Mouse (Mus musculus): ENCODE results near the gene Adipoq. TPM values are rescaled to one million over a fixed set of nuclear protein-coding genes. Genes with fewer than 3 reads are reported as not detected.
"Not testable (repeated sequence)": the region's sequence is repeated elsewhere in the genome, so short reads cannot be mapped to it uniquely, and the experiment has no call there.

Adipoq gene
- total and polyA plus RNA-seq, 3 experiments, result 0.16 TPM; not detected in 2

DNA sequence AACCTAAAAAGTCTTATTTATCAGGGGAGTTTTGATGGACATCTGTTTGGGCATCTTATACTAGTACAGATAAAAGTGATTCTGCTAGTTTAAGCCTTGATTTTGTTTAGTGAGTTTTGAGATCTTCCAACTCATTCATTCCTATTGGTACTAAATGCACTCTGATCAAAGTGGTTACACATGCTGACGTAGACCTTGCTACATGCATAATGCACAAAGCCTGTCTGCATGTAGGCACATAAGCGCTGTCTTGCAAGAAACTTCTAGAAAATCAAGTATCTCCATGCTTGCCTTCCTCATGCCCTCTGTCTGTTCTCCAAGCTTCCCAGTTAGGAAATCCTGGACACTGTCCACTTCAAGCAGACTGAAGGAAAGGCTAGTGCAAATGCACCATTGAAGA is 31.5 kb downstream of the Adipoq start:
- ATAC-seq (ENCODE audit: extremely low read depth, insufficient number of reproducible peaks, low FRiP score, poor library complexity, severe bottlenecking), result no peak
- H3K4me1 ChIP-seq (ENCODE audit: insufficient read depth, low read depth, low read length), result peaks cover 5% of the 10 kb centered on the region; the same call in 1 of the 2 replicates
- TF ChIP-seq TAL1 (conservative IDR thresholded peaks at IDR 0.05; ENCODE audit: low read depth, low read length), result no peak
- TF ChIP-seq CTCF (IDR thresholded peaks at IDR 0.05; ENCODE audit: low read depth, low read length), result no peak
- no peak for TF ChIP-seq POLR2AphosphoS5 (IDR thresholded peaks at IDR 0.05; ENCODE audit: insufficient replicate concordance, low read depth, low read length)
- TF ChIP-seq GATA1 (IDR thresholded peaks at IDR 0.05; ENCODE audit: borderline replicate concordance, low read length), result no peak
- DNase-seq (ENCODE audit: low spot score), result no peak
- H3K27me3 ChIP-seq (ENCODE audit: insufficient read depth, low read length), result no peaks in the 10 kb centered on the region
- no peaks in the 10 kb centered on the region for H3K36me3 ChIP-seq (replicated peaks)
- no peaks in the 10 kb centered on the region for H3K9me3 ChIP-seq (replicated peaks)
- no peak overlapping the region for H3K4me3 ChIP-seq (ENCODE audit: low read depth, low read length)

DNA sequence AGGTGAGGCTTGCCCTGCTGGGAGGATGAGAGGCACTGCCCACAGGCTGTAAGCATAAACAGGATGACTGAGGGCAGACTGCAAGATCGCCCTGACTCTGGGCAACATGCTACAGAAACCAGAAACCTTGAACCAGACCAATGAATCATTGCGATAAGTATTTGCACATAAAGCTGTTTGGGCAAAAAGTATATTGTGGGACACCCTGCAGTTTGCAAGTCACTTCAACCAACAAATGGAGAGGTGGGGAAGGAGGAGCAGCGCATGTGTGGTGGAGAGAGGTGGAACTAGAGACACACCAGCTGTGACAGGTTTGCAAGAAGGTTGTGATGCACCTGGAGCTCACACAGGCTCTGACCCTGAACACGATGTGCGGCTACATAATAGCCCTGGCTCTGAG is 32.5 kb downstream of the Adipoq start:
- DNase-seq (ENCODE audit: low spot score), result no peak
- Histone ChIP-seq H3K36me3 (replicated peaks) (no peaks in the 10 kb centered on the region), H3K9me3 (replicated peaks) (no peaks in the 10 kb centered on the region), H3K4me1 (ENCODE audit: insufficient read depth, low read depth, low read length) (peaks cover 5% of the 10 kb centered on the region; the same call in 1 of the 2 replicates), H3K27me3 (ENCODE audit: insufficient read depth, low read length) (no peaks in the 10 kb centered on the region), H3K4me3 (ENCODE audit: low read depth, low read length) (no peak overlapping the region)
- TF ChIP-seq POLR2AphosphoS5 (IDR thresholded peaks at IDR 0.05; ENCODE audit: insufficient replicate concordance, low read depth, low read length) (no peak), GATA1 (IDR thresholded peaks at IDR 0.05; ENCODE audit: borderline replicate concordance, low read length) (no peak), CTCF (IDR thresholded peaks at IDR 0.05; ENCODE audit: low read depth, low read length) (no peak), TAL1 (conservative IDR thresholded peaks at IDR 0.05; ENCODE audit: low read depth, low read length) (no peak), GATA2 (IDR thresholded peaks at IDR 0.05; ENCODE audit: borderline replicate concordance, low read depth, low read length) (no peak)
- ATAC-seq (ENCODE audit: extremely low read depth, insufficient number of reproducible peaks, low FRiP score, poor library complexity, severe bottlenecking), result no peak

DNA sequence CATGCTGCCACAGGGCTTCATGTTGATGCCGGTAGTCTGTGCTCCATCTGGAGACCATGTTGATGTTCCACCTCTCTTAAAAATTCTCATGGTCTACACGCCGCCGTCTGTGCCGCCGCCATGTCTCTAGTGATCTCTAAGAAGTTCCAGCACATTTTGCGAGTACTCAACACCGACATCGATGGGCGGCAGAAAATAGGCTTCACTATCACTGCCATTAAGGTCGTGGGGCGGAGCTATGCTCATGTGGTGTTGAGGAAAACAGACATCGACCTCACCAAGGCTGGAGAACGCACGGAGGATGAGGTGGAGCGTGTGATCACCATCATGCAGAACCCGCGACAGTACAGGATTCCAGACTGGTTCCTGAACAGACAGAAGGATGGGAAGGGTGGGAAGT is 33.1 kb downstream of the Adipoq start:
- H3K36me3 ChIP-seq (replicated peaks); ATAC-seq (ENCODE audit: extremely low read depth, insufficient number of reproducible peaks, low FRiP score, poor library complexity, severe bottlenecking): not testable (repeated sequence)

GRCm38 (mm10) chr16:23181054-23181453 is 34.7 kb downstream of the Adipoq start:
- H3K4me1 ChIP-seq (ENCODE audit: insufficient read depth, low read depth, low read length), result peaks cover 3% of the 10 kb centered on the region; the same call in 1 of the 2 replicates
- no peak for DNase-seq (ENCODE audit: low spot score)
- no peak for TF ChIP-seq POLR2AphosphoS5 (IDR thresholded peaks at IDR 0.05; ENCODE audit: insufficient replicate concordance, low read depth, low read length)
- TF ChIP-seq GATA2 (IDR thresholded peaks at IDR 0.05; ENCODE audit: borderline replicate concordance, low read depth, low read length), result no peak
- no peak for TF ChIP-seq GATA1 (IDR thresholded peaks at IDR 0.05; ENCODE audit: borderline replicate concordance, low read length)
- TF ChIP-seq TAL1 (conservative IDR thresholded peaks at IDR 0.05; ENCODE audit: low read depth, low read length), result no peak
- no peak for TF ChIP-seq CTCF (IDR thresholded peaks at IDR 0.05; ENCODE audit: low read depth, low read length)
- no peaks in the 10 kb centered on the region for H3K36me3 ChIP-seq (replicated peaks)
- ATAC-seq (ENCODE audit: extremely low read depth, insufficient number of reproducible peaks, low FRiP score, poor library complexity, severe bottlenecking), result no peak
- H3K27me3 ChIP-seq (ENCODE audit: insufficient read depth, low read length), result no peaks in the 10 kb centered on the region
- no peak overlapping the region for H3K4me3 ChIP-seq (ENCODE audit: low read depth, low read length)
- no peaks in the 10 kb centered on the region for H3K9me3 ChIP-seq (replicated peaks)

More for the DNA sequence above, 33.1 kb downstream of the Adipoq start:
- H3K4me3 ChIP-seq (ENCODE audit: low read depth, low read length); H3K9me3 ChIP-seq (replicated peaks); DNase-seq (ENCODE audit: low spot score); H3K27me3 ChIP-seq (ENCODE audit: insufficient read depth, low read length); H3K4me1 ChIP-seq (ENCODE audit: insufficient read depth, low read depth, low read length): not testable (repeated sequence)

GRCm38 (mm10) chr16:23181487-23181886 is 35.2 kb downstream of the Adipoq start:
- Histone ChIP-seq H3K4me3 (ENCODE audit: low read depth, low read length) (no peak overlapping the region), H3K9me3 (replicated peaks) (no peaks in the 10 kb centered on the region), H3K4me1 (ENCODE audit: insufficient read depth, low read depth, low read length) (peaks cover 3% of the 10 kb centered on the region; the same call in 1 of the 2 replicates), H3K27me3 (ENCODE audit: insufficient read depth, low read length) (no peaks in the 10 kb centered on the region), H3K36me3 (replicated peaks) (no peaks in the 10 kb centered on the region)
- TF ChIP-seq CTCF (IDR thresholded peaks at IDR 0.05; ENCODE audit: low read depth, low read length), result no peak
- TF ChIP-seq GATA1 (IDR thresholded peaks at IDR 0.05; ENCODE audit: borderline replicate concordance, low read length), result no peak
- TF ChIP-seq GATA2 (IDR thresholded peaks at IDR 0.05; ENCODE audit: borderline replicate concordance, low read depth, low read length), result no peak
- no peak for TF ChIP-seq POLR2AphosphoS5 (IDR thresholded peaks at IDR 0.05; ENCODE audit: insufficient replicate concordance, low read depth, low read length)
- TF ChIP-seq TAL1 (conservative IDR thresholded peaks at IDR 0.05; ENCODE audit: low read depth, low read length), result no peak
- DNase-seq (ENCODE audit: low spot score), result no peak
- peak; percentile 52 for ATAC-seq (ENCODE audit: extremely low read depth, insufficient number of reproducible peaks, low FRiP score, poor library complexity, severe bottlenecking)

DNA sequence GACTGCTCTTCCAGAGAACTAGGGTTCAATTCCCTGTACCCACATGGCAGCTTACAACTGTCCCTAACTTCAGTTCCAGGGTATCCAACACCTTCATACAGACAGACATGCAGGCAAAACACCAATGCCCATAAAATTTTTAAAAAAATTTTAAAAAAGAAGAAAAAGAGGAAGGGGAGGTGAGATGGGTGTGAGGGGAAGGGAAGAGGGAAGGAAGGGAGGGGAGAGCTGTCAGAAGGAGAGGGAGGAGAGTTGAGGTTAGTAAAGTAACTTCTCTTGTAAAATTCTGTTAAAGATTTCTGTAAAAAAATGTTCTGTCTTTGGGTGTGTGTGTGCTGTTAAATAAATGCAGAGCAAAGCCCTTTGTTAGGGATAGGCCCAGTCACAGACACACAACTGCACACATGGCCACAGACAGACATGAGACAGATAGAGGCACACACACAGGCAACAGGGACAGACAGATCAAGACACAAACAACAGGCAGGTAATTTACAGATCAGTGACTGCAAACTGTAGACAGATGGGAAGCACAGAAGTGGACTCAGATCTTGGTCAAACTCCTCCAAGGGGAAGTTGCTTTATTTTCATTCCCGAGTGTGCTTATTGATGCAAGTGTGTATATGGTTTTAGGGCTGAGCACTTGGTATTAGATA is 35.7 kb downstream of the Adipoq start:
- Histone ChIP-seq H3K27me3 (ENCODE audit: insufficient read depth, low read length) (no peaks in the 10 kb centered on the region), H3K9me3 (replicated peaks) (no peaks in the 10 kb centered on the region), H3K4me3 (ENCODE audit: low read depth, low read length) (no peak overlapping the region), H3K4me1 (ENCODE audit: insufficient read depth, low read depth, low read length) (peaks cover 2% of the 10 kb centered on the region; the same call in 1 of the 2 replicates), H3K36me3 (replicated peaks) (no peaks in the 10 kb centered on the region)
- TF ChIP-seq CTCF (IDR thresholded peaks at IDR 0.05; ENCODE audit: low read depth, low read length), result no peak
- TF ChIP-seq GATA2 (IDR thresholded peaks at IDR 0.05; ENCODE audit: borderline replicate concordance, low read depth, low read length), result no peak
- no peak for TF ChIP-seq POLR2AphosphoS5 (IDR thresholded peaks at IDR 0.05; ENCODE audit: insufficient replicate concordance, low read depth, low read length)
- no peak for DNase-seq (ENCODE audit: low spot score)
- no peak for ATAC-seq (ENCODE audit: extremely low read depth, insufficient number of reproducible peaks, low FRiP score, poor library complexity, severe bottlenecking)
